Mouse (Mus musculus): ENCODE data around the gene Acbd4.

Acbd4 gene

GRCm38 (mm10) chr11:103139951-103140762 lies 38.7 kb downstream of the Acbd4 start:
- in situ Hi-C loops (cut with MboI; ENCODE audit: low sequenced_read_pairs): no loop called here

- in situ Hi-C loops (cut with MboI; ENCODE audit: low sequenced_read_pairs): no loop called here
Observed at GRCm38 (mm10) chr11:103140763-103141100, 39.2 kb downstream of the Acbd4 start.

- in situ Hi-C loops (cut with MboI; ENCODE audit: low sequenced_read_pairs): no loop called here
Observed at GRCm38 (mm10) chr11:103141101-103141943, 39.8 kb downstream of the Acbd4 start.

- in situ Hi-C loops (cut with MboI; ENCODE audit: low sequenced_read_pairs): no loop called here
Observed at GRCm38 (mm10) chr11:103141944-103142255, 40.4 kb downstream of the Acbd4 start.

- in situ Hi-C loops (cut with MboI; ENCODE audit: low sequenced_read_pairs): no loop called here
Observed at GRCm38 (mm10) chr11:103142441-103143182, 41.1 kb downstream of the Acbd4 start.

GRCm38 (mm10) chr11:103144309-103145285 lies 43.1 kb downstream of the Acbd4 start:
- in situ Hi-C loops (cut with MboI; ENCODE audit: low sequenced_read_pairs): no loop called here

GRCm38 (mm10) chr11:103146386-103146785 lies 44.9 kb downstream of the Acbd4 start:
- in situ Hi-C loops (cut with MboI; ENCODE audit: low sequenced_read_pairs): no loop called here

- in situ Hi-C loops (cut with MboI; ENCODE audit: low sequenced_read_pairs): no loop called here
Observed at GRCm38 (mm10) chr11:103147766-103148165, 46.3 kb downstream of the Acbd4 start.

- in situ Hi-C loops (cut with MboI; ENCODE audit: low sequenced_read_pairs): loop anchor here (5.0 kb wide), 1 partner anchor 47 kb away; the partner anchor contains the start of genes Acbd4 and Plcd3
Observed at GRCm38 (mm10) chr11:103149771-103150170, 48.3 kb downstream of the Acbd4 start.

GRCm38 (mm10) chr11:103158621-103159478 lies 57.4 kb downstream of the Acbd4 start:
- in situ Hi-C loops (cut with MboI; ENCODE audit: low sequenced_read_pairs): no loop called here

- in situ Hi-C loops (cut with MboI; ENCODE audit: low sequenced_read_pairs): loop anchor here (10.0 kb wide), 1 partner anchor 174 kb away; no protein-coding TSS in a partner anchor
Observed at GRCm38 (mm10) chr11:103160738-103161137, 59.3 kb downstream of the Acbd4 start.

- in situ Hi-C loops (cut with MboI; ENCODE audit: low sequenced_read_pairs): loop anchor here (10.0 kb wide), 1 partner anchor 173 kb away; no protein-coding TSS in a partner anchor
Observed at GRCm38 (mm10) chr11:103161449-103161848, 60.0 kb downstream of the Acbd4 start.
